Mouse (Mus musculus): Measurements from ENCODE around the gene Pak2.

DNA sequence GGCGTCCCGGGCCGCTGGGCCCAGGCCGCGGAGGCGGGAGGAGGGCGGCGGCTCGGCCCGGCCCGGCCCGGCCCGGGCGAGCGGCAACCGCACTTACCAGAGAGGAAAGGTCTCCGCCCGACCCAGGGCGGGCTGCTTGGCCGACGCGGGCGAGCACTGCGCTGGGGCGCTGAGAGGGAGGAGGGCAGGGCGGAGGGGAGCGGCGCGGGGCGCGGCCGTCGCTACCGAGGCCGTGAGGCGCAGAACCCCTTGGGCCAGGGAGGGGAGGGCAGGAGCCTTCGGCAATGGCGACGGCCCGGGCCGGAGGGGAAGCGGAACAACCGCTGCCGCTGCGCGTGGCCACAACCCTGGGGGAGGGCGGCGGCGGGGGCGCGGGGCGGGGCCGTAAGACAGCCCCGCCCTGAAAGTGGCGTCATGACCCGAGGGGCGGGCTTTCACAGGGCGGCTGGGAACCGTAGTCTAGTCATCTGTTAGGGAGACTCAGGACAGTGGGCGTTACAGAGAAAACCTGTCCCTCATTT, at the start of gene Pak2:
- TF ChIP-seq CTCF (IDR thresholded peaks at IDR 0.05; ENCODE audit: borderline replicate concordance, insufficient read depth, low read length) (no peak), POLR2A (IDR thresholded peaks at IDR 0.05; ENCODE audit: low read depth, low read length) (peak; percentile 91)

Measured in embryonic fibroblast, embryonic 13.5 days (primary cell).